Mouse (Mus musculus) ovary, adult 18-20 months (tissue): ENCODE measurements at regions not wholly inside any gene's neighbourhood (a gene's known extent, or its start where the extent isn't known, plus 50 kb on each side); places are given as distances from the start of the nearest gene placed in this dataset.

ENCODE experiments used
- DNase-seq: peaks from one replicate; pipeline ENCODE4 v3.0.0; 2022; ENCODE audit warnings: low spot score, mixed read lengths

DNA sequence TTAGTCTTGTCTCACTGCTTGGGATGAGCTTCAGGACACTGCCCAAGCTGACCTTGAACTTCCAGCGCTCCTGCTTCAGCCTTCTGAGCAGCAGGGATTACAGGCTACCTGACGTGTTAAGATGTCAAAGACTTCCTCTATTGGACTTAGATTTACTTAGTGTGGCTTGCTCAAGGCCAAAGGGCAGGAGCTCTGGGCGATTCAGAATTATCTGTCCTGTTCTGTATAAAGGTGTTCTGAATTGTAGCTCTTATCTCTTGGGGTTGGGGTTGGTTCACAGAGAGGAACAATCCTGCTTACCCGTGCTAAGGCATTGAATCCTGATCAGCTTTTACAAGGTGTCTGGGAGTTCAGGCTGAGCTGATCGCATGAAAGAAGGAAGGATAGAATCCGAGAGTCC, 449.3 kb upstream of the Mgmt start:
- DNase-seq = no peak

DNA sequence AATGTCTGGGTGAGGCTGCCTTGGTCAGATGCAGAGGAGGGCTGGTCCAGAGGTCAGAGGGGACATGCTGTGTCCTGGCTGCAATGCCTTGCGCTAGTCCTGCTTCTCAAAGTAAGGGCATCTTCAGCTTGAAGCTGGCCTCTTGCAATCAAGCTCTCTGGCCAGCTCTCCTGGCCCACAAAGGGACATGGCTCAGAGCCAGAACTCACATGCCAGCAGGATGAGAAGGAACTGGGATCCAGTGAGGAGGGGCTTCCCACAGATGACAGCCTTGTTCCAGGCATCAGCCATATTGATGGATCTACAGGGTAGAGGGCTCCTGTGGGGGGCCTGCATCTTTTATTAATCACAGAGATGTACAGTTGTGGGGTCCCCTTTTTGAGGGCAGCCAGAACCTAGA, 445.1 kb upstream of the Mgmt start:
- no peak for DNase-seq

DNA sequence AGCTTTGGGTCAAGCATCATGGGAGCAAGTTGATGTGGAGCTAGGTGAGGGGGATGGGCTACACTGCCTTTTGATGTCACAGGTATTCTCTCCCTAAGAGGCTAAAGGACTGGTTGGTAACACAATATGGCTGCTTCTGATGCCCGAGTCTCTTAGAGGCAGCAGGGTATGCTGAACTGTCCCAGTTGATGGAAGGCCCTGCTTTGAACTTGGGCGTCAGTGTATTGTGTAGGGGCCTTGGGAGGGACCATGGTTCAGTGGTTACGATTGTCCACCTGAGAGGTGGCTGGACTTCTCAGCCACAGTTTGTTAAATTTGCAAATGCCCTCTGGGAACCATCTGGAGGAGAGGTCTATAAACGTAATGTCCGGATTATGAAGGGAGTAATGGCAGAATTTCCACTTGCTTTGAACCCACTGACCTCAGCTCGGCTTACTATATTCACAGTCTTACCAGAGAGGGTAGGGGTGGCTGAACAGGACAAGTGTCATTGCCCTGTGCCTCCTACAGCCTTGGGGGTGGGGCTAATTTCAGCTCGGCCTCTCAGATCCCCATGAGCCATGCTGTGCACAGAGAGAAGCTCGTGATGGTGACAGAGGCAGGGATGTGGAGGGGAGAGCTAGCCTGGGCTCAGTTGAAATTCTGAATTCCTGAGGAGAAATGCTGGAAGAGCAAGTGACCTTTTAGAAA, 442.6 kb upstream of the Mgmt start:
- DNase-seq = no peak

DNA sequence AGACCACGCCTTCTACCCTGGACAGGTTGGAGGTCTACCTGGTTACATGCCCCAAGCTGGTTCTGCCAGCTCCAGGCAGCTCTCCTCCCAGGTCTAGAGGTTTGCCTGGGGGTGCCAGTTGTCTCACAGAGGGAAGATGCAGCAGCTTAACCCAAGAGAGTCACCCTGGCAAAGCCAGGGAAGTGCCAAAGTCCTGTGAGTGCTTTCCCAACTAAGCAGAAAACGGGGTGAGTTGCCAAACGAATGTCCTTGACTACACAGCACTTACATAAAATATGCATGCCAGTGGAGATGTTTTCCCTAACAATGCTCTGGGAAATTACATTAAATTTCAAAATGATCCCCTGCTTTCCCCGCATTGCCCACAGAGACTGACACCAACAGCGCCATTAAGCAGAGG, 441.9 kb upstream of the Mgmt start:
- no peak for DNase-seq

DNA sequence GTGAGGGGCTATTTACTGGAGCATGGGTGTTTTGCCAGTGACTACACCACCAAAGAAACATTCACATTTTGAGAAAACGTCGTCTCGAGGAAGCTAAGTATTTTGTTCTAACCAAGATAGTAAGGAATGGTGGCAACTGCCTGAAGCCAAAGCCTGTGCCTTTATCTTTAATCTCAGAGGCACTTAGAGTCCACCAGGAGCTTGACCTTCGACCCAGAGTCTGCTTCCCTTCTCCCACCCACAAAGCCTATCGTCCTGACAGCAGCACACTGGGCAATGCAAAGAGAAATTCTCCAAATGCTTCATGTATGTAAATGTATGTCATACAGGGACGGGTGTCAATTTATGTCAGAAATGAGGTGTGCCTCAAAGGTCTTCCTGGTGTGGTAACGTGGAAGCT, 437.2 kb upstream of the Mgmt start:
- DNase-seq = no peak

DNA sequence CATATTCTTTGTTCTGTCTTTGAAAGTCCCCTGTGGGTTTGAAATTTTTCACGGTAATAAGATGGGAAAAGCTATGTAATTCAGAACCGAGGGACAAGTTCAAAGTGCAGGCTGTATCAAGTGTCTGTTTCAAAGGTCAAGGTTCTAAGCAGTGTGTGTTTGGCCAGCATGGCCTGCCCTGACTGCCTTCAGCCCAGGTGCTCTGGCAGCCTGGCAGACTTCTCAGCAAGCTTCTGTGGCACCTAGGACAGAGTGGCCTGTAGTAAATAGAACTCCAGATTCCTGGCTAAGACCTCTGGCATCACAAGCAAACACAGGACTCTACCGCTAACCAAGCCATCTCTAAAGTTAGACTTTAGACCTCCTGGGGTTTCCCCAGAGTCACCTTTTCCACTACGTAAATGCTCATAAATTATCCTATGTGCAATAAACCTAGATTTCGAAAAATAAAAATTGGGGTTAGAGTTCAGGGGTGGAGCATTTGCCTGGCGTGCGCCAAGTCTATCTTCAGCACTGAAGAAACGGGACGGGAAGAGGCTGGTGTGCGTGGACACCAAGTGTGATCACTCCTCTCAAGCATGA, 436.5 kb upstream of the Mgmt start:
- DNase-seq = no peak

DNA sequence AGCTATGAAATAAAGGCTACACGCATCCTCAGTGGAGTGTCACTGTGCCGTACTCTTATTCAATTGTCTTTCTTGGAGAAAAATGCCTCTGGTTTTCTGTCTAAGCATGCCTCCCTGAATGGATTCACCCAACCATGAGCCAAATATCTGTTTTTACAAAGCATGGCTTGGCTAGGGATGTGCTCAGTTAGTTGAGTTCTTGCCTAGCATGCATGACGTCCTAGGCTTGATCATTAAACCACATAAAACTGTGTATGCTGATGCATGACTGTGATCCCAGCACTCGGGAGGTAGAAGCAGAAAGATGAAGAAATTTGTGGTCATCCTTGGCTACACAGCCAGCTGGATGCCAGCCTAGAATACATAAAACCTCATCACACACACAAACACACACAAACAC, 417.3 kb upstream of the Mgmt start:
- no peak for DNase-seq

DNA sequence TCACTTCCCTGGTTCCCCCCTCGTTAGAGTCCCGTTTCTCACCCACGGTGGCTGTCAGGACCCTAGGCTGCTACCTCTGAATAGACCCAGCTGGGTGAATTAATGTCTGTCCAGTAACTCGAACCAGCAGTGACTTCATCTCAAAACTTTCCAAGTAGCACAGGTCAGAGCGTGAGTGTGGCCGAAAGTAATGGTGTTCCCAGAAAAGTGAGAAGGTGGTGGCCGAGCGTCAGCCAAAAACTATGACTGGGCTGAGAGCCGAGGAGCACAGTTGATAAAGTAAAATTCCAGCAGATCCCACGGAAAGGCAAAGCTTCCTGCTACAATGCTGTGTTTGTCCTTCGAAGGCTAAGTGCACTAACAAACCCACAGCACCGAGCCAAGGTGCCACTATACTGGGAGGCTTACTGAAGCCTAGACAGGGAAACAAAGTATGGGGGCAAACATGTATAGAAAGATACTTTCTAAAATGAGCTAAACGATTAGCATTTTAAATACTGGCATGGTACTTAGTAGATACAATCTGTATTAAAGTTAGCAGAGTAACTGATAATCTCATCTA, 413.7 kb upstream of the Mgmt start:
- DNase-seq = no peak

DNA sequence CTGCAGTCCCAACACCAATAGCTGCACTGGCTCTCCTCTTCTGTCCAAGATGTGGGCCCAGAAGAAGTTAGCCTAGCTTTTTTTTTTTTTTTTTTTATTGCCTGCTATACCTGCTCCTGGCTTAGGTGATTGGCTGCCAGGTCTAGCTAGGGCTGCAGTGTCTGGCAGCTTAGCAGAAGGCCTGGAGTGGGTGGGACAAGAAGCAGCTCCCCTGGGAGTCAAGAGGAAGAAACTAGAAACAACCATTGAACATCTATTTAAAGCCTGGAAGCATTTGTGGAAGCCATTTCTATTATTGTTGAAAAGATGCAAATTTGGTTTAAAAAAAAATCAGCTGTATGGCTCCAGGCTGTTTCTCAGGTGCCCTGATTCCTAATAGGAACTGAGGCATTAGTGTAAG, 411.2 kb upstream of the Mgmt start:
- no peak for DNase-seq

DNA sequence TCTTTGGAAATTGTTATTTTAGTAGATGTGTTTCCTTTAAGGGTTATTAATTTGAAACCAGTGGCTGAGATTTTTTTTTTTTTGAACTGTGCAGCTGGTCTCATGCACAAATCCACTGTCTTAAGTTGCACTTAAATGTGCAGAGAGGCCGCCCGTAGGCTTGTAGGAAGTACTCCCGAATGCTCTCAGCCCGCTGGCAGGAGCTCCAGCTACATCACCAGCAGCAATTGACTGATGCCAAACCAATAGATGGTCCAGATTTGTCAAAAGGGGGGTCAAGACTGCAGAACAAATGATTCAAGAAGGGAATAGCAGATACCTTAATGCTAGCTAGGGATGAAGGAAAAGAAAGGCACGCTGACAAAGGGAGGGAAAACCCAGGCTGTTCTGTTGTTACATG, 406.9 kb upstream of the Mgmt start:
- DNase-seq = no peak

DNA sequence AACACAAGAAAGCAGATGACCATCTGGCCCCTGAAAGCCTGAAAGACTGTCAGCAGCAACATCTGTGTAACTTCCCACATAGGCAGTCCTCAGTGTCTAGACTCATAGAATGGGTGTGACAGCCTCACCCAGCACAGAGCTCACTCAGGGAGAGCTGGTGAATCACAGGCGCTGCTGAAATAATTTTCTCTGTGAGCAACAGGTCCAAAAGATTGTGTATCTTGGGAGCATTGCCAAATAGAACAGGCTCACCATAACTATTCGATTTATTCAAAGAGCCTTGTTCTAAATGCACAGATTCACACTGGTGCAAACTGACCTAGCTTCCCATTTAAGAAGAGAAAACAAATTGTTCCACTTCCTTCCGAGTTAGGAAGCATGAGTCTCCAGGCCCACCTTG, 399.6 kb upstream of the Mgmt start:
- no peak for DNase-seq

DNA sequence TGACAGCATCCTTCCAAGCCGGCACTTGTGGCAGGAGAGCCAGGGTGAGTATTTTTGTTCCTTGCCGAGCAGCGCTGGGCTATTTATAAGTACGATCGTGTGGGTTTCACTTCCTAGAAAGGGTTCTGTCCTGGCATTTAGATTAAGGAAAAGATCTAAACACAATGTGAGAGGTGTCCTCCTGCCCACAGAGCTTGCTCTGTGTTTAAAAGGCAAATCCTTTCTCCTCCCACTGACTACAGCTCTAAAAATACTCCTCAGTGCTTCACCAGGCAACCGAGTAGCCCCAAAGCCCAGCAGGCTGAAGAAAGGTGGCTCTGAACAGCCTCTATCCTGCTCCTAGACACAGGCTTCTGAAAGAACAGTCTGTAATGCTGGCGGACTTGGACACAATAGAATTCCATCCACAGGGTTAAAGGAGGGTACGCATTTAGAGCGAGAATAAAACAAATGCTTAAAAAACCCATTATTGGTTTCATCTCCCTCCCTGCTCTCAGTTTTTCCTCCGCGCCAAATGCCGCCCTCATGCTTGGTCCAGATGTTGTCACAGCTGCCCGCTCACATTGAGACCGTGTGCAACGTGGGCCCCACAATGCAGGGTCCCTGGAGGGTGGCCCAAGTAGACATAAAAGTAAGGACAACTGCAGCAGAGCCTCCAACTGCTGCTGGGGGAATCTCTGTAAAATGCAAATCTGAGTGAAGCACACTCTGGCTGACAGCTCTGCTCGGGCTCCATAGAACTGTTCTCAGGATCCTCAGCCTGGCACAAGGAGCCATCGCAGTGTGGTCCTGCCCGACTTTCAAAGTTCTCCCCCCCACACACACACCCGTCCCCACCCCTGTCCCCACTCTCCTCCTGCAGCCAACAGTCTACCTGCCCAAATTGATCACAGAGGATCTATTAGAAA, 397.8 kb upstream of the Mgmt start:
- DNase-seq = no peak

DNA sequence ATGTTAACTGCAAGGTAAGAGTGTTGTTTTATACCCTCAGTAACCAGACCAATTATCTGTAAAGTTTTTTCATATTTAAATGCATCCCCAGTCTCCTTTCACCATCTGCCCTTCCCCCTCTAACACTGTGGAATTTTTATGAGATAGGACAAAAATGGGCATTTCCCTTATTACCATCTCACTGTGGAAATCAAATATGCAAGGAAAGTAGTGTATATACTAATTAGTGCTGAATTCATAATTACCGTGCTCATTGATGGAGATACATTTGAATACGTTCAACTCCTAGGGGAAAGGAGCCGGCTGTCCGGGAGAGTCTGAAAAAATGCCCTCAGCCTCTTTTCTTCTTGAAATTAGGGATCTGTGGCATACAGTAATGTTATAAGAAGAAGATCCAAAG, 394.4 kb upstream of the Mgmt start:
- no peak for DNase-seq

DNA sequence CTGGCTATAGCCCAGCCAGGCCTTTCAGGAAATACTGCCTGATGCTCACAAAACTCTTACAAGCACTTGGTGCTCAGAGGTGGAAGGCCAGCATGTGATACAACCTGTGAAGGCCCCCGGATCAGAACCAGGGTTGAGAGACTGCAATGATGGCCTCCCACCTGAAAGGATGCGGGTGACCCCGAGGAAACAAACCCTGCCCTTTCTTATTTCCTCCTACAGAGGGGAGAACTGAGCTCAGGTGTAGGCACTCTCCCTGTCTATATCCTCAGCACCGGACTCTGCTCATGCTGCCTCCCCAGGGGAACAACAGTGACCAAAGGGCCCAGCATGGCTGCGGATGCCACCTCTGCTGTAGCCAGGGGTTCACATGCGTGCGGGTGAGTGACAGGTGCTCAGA, 393.3 kb upstream of the Mgmt start:
- no peak for DNase-seq

DNA sequence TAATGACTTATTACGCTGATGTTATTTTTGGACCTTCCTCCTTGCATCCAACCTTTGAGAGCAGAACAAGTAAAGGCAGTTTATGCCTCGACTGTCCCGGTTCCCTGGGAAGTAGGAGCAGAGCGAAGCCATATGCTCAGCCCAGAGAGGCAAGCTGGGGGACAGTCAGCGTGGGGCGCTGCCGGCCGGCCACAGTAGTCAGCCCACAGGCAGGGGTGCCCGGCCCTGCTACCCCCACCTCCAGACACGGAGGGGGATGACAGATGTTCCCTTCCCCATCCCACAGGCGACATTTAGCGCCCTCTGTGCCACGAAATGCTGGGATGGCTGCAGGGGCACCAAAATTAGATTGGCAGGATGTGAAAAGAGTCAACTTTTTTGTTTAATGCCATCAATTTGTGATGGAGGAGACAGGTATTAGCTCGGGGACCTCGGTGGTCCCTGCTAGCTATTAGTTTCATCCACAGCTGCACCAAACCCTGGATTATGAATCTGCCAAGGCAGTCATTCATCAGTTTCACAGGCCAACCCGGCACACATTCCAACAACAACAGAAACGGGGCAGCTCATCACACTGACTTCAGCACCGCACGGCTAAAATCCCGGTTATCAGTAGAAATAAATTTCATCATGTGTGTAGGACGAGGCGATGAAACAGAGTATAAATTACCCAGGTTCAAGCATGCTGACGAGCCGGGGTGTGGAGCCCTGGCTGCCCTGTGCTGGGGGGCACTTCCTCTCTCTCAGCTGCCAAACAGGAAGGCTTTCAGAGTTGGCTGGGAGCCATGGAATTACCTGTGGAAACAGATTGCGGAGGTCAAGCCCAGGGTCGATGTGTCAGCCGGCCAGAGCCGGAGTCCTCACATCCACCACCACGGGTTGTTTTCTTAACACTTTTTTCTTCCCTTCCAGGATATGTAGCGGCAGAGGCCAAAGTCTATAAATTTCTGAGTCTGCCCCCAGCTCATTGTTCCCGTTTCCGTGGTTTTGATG, 392.3 kb upstream of the Mgmt start:
- peak; percentile 15 for DNase-seq

DNA sequence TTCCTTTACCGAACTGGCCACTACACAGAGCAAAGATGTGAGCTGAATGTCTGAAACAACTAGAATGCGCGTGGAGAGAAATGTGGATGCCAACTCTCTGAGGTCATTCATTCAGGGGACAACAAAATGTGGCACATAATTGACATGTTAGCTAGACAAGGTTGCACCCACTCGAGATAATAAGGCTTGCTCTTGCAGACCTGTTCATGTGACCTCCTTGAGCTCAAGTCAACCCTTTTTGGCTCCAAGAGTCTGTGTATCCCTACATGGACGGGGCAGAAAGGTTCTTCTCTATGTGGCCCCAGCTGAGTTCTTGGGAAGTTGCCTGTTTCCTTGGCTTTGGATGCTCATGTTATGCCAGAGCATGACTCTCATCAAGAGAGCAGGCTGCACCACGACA, 383.0 kb upstream of the Mgmt start:
- no peak for DNase-seq

DNA sequence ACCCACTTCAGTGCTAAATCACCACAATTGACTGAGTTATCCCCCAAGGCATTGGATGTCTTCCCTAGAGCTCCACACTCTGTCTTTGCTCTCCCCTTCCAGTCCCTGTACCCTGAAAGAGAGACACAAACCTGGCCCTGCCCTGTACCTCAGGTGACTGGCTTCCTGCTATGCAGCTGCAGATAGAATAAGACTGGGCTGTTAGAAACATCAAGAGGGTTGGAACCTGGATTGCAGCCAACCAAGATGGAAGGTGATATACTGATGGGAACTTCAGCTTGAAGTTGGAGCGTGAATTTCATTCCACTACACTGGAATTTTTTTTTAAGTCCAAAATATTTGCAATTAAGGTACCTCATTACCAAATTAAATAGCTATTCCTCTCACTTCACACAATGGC, 379.0 kb upstream of the Mgmt start:
- no peak for DNase-seq

DNA sequence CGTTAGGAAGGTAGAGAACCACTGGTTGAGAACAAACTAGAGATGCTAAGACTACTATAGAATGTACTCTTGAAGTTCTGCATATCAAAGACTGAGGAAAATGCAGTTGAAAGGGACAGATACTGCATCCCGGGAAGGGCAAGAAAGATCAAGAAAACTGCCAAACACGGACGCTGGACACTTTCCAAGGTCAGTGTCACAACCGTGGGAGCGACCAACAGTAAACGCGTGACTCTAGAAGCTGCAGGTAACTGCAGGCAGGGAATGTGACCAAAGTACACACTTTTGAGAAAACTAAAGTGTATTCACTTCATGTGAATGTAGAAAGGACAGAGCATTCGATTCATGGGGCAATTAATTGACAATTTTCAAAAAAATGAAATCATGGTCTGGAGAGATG, 368.6 kb upstream of the Mgmt start:
- DNase-seq = no peak

DNA sequence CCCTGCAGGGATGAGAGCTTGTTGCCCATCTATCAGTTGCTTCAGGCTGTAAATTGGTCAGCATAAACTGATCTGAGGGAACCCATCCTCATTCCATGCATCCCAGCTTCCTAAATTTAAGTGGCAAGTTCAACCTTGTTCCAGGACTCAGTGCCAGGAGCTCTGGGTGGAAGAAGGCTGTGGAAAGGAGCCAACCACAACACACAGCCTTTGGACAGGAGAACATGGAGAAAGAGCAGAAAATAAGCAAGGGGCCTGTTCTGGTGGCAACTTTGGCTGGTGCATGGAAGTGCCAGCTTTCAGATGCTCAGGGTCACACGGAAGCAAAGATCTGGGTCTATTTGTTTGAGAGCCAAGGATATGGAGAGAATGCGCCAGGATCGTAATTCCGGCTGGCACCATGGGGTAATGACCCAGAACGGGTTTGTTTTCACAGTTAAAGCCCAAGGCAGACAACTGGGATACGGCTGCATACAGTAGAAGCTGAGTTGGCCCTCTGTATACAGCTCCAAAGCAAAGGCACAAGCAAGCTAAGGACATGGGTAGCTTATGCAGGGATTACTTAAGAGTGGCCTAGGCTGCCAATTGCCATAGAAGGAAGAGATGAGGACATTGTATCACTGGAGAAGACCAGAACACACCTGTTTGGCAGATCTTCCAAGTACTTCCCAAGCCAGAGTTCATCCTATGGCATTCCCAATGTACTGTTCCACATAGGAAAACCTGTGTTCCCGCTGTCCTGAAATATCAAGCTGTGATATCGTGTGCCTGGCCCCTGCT, 364.2 kb upstream of the Mgmt start:
- no peak for DNase-seq

DNA sequence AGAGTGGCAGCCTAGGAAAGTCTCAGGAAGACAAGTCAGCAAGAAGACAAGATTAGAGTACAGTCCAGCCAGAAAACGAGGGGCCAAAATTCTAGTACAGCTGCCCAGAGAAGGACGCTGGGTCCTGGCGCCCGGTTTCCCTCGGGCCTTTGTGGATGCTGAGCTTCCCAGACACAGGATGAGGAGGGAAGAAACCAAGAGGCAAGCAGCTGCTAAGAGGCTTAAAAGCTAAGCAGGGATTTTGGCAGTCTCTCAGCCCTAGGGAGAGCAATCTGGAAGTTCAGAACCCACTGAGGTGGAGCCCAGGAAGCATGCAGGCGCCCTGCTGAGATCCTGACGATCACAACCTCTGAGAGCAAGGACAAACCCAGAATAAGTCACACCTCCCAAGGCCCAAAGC, 363.1 kb upstream of the Mgmt start:
- DNase-seq = no peak
